Mouse (Mus musculus) thymus, postnatal 14 days (tissue): Measurements from ENCODE around the gene Ehd4.

Experiments used
- DNase-seq: peaks from one replicate; pipeline ENCODE4 v3.0.0; 2021

The Ehd4 gene

GRCm38 (mm10) chr2:120142336-120142735 lies 12.1 kb downstream of the Ehd4 start:
- no peak for DNase-seq

- DNase-seq: no peak
Observed at GRCm38 (mm10) chr2:120141671-120142070, 12.7 kb downstream of the Ehd4 start.

GRCm38 (mm10) chr2:120140326-120140725 lies 14.1 kb downstream of the Ehd4 start:
- DNase-seq: no peak

- no peak for DNase-seq
Observed at GRCm38 (mm10) chr2:120139091-120139490, 15.3 kb downstream of the Ehd4 start.

GRCm38 (mm10) chr2:120137281-120137680 lies 17.1 kb downstream of the Ehd4 start:
- DNase-seq: no peak

GRCm38 (mm10) chr2:120134453-120135075 lies 19.8 kb downstream of the Ehd4 start:
- DNase-seq: no peak

GRCm38 (mm10) chr2:120131881-120132280 lies 22.5 kb downstream of the Ehd4 start:
- no peak for DNase-seq

- DNase-seq: no peak
Observed at GRCm38 (mm10) chr2:120129252-120129908, 25.0 kb downstream of the Ehd4 start.

GRCm38 (mm10) chr2:120128611-120129051 lies 25.8 kb downstream of the Ehd4 start:
- DNase-seq: no peak

- no peak for DNase-seq
Observed at GRCm38 (mm10) chr2:120128011-120128410, 26.4 kb downstream of the Ehd4 start.

- DNase-seq: no peak
Observed at GRCm38 (mm10) chr2:120126901-120127300, 27.5 kb downstream of the Ehd4 start.

- no peak for DNase-seq
Observed at GRCm38 (mm10) chr2:120126408-120126807, 28.0 kb downstream of the Ehd4 start.

- DNase-seq: no peak
Observed at GRCm38 (mm10) chr2:120125461-120125860, 28.9 kb downstream of the Ehd4 start.

GRCm38 (mm10) chr2:120124946-120125345 lies 29.5 kb downstream of the Ehd4 start:
- DNase-seq: no peak

GRCm38 (mm10) chr2:120124096-120124495 lies 30.3 kb downstream of the Ehd4 start:
- DNase-seq: no peak

- DNase-seq: no peak
Observed at GRCm38 (mm10) chr2:120122983-120123382, 31.4 kb downstream of the Ehd4 start.

GRCm38 (mm10) chr2:120117346-120117745 lies 37.1 kb downstream of the Ehd4 start:
- no peak for DNase-seq

GRCm38 (mm10) chr2:120116362-120116761 lies 38.0 kb downstream of the Ehd4 start:
- no peak for DNase-seq

- no peak for DNase-seq
Observed at GRCm38 (mm10) chr2:120114977-120115376, 39.4 kb downstream of the Ehd4 start.

GRCm38 (mm10) chr2:120113963-120114362 lies 40.4 kb downstream of the Ehd4 start:
- DNase-seq: no peak

GRCm38 (mm10) chr2:120113476-120113875 lies 40.9 kb downstream of the Ehd4 start:
- DNase-seq: no peak

GRCm38 (mm10) chr2:120111596-120111995 lies 42.8 kb downstream of the Ehd4 start:
- no peak for DNase-seq

- no peak for DNase-seq
Observed at GRCm38 (mm10) chr2:120111172-120111571, 43.2 kb downstream of the Ehd4 start.

- DNase-seq: no peak
Observed at GRCm38 (mm10) chr2:120108077-120108476, 46.3 kb downstream of the Ehd4 start.

GRCm38 (mm10) chr2:120107446-120107845 lies 47.0 kb downstream of the Ehd4 start:
- DNase-seq: no peak
